Mouse (Mus musculus) naive thymus-derived CD4-positive, alpha-beta T cell, adult 5 months (primary cell): Measurements from ENCODE around the gene Msmb. TPM values are rescaled to one million over a fixed set of nuclear protein-coding genes. Genes with fewer than 3 reads are reported as not detected.

Experiments
- polyA plus RNA-seq: library from polyadenylated mRNA; unstranded; fragments of 100-300 nt; shearing (Covaris generic); gene quantifications from one replicate; pipeline ENCODE4 v1.2.1, GENCODE M21; 2017

Gene Msmb
- polyA plus RNA-seq, result not detected

DNA sequence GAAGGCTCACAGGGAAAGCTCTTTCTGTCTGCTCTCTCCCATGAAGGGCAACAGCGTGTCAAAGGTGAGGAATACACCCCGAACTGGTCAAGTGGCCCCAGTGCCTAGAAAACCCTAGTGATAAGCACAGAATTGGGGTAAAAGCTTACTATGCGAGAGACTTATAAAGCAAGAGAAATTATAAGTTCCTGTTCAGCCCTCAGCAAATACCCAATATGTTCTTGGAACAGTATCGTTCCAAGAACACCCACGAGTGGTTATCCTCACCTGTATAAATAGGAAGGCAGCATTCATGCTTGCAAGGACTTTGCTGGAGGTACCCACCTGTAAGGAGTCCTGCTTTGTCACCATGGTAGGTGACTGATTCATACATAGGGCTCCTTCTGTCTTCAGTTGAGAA is at the start of gene Msmb:
Gene Msmb, plus strand, starts transcription at position 301 of the 400 bp plus-strand sequence.

GRCm38 (mm10) chr14:32159690-32160246 is 17.9 kb downstream of the Msmb start, which contains the start of gene Ncoa4:
Gene Ncoa4 (plus strand): TSS chr14:32159865.

DNA sequence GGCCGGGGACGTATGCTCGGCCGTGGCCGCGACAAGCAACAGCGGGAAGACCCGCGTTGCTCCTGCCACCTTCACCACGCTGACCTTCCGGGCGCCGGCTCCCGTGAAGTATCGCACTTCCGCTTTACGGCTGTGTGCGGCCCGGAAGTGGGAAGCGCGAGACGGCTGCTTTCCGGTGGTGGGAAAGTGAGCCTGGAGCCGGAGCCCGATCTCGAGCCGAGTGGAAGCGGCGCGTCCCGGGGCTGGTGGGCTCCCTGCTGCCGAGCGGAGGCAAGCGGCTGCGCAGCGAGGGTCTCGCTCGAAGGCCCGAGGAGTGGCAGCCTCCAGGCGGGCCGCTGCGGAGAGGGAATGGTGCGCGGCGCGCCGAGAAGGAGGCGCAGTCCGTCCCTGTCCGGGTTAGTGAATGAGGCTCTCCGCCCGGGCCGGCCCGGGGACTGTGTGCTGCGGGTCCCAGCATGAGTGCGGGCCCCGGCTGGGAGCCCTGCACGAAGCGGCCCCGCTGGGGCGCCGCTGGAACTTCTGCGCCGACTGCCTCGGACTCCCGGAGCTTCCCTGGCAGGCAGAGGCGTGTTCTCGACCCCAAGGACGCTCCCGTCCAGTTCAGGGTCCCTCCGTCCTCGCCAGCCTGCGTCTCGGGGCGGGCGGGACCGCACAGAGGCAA is 60.1 kb downstream of the Msmb start, which contains the start of the genes Timm23 and Parg:
Gene Timm23, minus strand, starts transcription at position 108 of the 661 bp plus-strand sequence.
Gene Parg, plus strand, starts transcription at position 159 of the 661 bp plus-strand sequence.

Other genes with a start within 250 kb of the Msmb start
- gene Galnt15, start 113.0 kb upstream of the Msmb start, polyA plus RNA-seq, result not detected
- gene Oxnad1, start 56.6 kb upstream of the Msmb start, polyA plus RNA-seq, result 10.4 TPM
- gene Dph3, start 56.3 kb upstream of the Msmb start, polyA plus RNA-seq, result 95.4 TPM
- gene Ncoa4, start 17.8 kb downstream of the Msmb start, polyA plus RNA-seq, result 89.7 TPM
- gene Timm23, start 59.9 kb downstream of the Msmb start, polyA plus RNA-seq, result 153 TPM
- 71.3 TPM for gene Parg, start 59.9 kb downstream of the Msmb start, polyA plus RNA-seq
- gene Ogdhl, start 180.0 kb downstream of the Msmb start, polyA plus RNA-seq, result 0.10 TPM
- gene 1700024G13Rik, start 246.4 kb downstream of the Msmb start, polyA plus RNA-seq, result not detected